Comparison of ENCODE assay signal across 13 mouse cellular contexts in the genomic region with DNA sequence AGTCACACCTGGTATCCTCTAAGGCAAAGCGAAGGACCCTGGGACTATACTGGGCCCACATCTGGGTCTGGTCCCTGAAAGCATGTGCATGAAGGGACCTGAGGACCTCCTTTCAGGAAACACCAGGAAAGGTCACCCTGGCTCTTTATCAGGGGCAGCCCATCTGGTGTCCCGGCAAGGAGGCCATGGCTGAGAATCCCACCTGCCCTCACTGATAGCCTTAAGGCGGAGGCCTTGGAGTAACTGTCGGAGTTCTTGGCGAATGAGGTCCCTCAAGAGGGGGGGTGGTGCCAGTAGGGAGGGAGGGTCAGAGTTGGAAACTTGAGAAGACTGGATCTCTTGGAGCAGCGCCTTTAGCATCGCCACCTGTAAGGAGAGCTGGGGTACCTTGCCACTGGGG. TPM values are rescaled to one million over a fixed set of nuclear protein-coding genes. Genes with fewer than 3 reads are reported as not detected.
A peak's percentile ranks its signal among the peaks of the same experiment; 100 is the strongest.
DNase-seq lines count a peak whose midpoint lies in the region; ATAC-seq and TF ChIP-seq lines count a peak whose summit lies in the region.
"Had no signal": no experiment of that assay in that cellular context is flagged by ENCODE, and none has a peak within 500 bp of the region (broad histone marks: within the 10 kb centered on the region; RNA-seq: fewer than 3 reads in every experiment).

No protein-coding gene starts in this region.

- H3K4me3 ChIP-seq in heart, embryonic 15.5 days = no peak overlapping the region
- H3K4me3 ChIP-seq in midbrain, embryonic 11.5 days (ENCODE audit: low read depth, low read length) = no peak overlapping the region
- no peak overlapping the region for H3K4me3 ChIP-seq in midbrain, embryonic 15.5 days
- H3K4me3 ChIP-seq in limb, embryonic 11.5 days (ENCODE audit: low read depth, low read length) = no peak overlapping the region
- H3K4me3 ChIP-seq in liver, postnatal 0 days (ENCODE audit: low read depth, low read length) = no peak overlapping the region

- no peak for ATAC-seq in heart, embryonic 15.5 days (replicated peaks; ENCODE audit: insufficient number of reproducible peaks, insufficient read depth, low FRiP score, low read depth)
- no peak for ATAC-seq in midbrain, embryonic 11.5 days (ENCODE audit: low FRiP score)
- no peak for ATAC-seq in midbrain, embryonic 15.5 days (replicated peaks)
- ATAC-seq in limb, embryonic 11.5 days (ENCODE audit: insufficient number of reproducible peaks, low FRiP score, low TSS enrichment, low read depth) = no peak
- 0 out of 2 replicates have a peak, but pooled peaks have one; percentile 7 for ATAC-seq in liver, postnatal 0 days

- peaks cover 14% of the 10 kb centered on the region for H3K4me1 ChIP-seq in heart, embryonic 15.5 days (replicated peaks)
- peaks cover 8% of the 10 kb centered on the region for H3K4me1 ChIP-seq in midbrain, embryonic 11.5 days (ENCODE audit: control insufficient read depth, insufficient read depth, low read length)
- peaks cover 13% of the 10 kb centered on the region for H3K4me1 ChIP-seq in midbrain, embryonic 15.5 days
- H3K4me1 ChIP-seq in limb, embryonic 11.5 days (ENCODE audit: control insufficient read depth, insufficient read depth, low read length) = 0 out of 2 replicates have a peak, but pooled peaks cover 8% of the 10 kb centered on the region
- peaks cover 6% of the 10 kb centered on the region for H3K4me1 ChIP-seq in liver, postnatal 0 days (ENCODE audit: insufficient read depth)

- 0 out of 2 replicates have a peak, but pooled peaks cover 7% of the 10 kb centered on the region for H3K36me3 ChIP-seq in heart, embryonic 15.5 days
- peaks cover 3% of the 10 kb centered on the region; the same call in 1 of the 2 replicates for H3K36me3 ChIP-seq in midbrain, embryonic 11.5 days (ENCODE audit: control insufficient read depth, insufficient read depth, low read length)
- peaks cover 15% of the 10 kb centered on the region for H3K36me3 ChIP-seq in midbrain, embryonic 15.5 days (replicated peaks)
- peaks cover 6% of the 10 kb centered on the region; the same call in 1 of the 2 replicates for H3K36me3 ChIP-seq in limb, embryonic 11.5 days (ENCODE audit: control insufficient read depth, insufficient read depth, low read length)
- H3K36me3 ChIP-seq in liver, postnatal 0 days (replicated peaks; ENCODE audit: insufficient read depth, low read length) = peaks cover 16% of the 10 kb centered on the region; the same call in 1 of the 2 replicates

- no peak overlapping the region for H3K9ac ChIP-seq in heart, embryonic 15.5 days
- H3K9ac ChIP-seq in midbrain, embryonic 11.5 days (ENCODE audit: low read length) = no peak overlapping the region
- H3K9ac ChIP-seq in midbrain, embryonic 15.5 days = no peak overlapping the region
- H3K9ac ChIP-seq in limb, embryonic 11.5 days (ENCODE audit: low read length) = no peak overlapping the region
- H3K9ac ChIP-seq in liver, postnatal 0 days (replicated peaks) = no peak overlapping the region

- no peak for TF ChIP-seq EP300 in liver, postnatal 0 days (IDR thresholded peaks at IDR 0.05; ENCODE audit: low read depth)

- H3K4me2 ChIP-seq in heart, embryonic 15.5 days = peak overlapping the region; percentile 63; the same call in 1 of the 2 replicates
- H3K4me2 ChIP-seq in midbrain, embryonic 11.5 days = no peak overlapping the region
- no peak overlapping the region for H3K4me2 ChIP-seq in midbrain, embryonic 15.5 days
- peak overlapping the region; percentile 36; the same call in 1 of the 2 replicates for H3K4me2 ChIP-seq in limb, embryonic 11.5 days (ENCODE audit: low read depth, severe bottlenecking)
- H3K4me2 ChIP-seq in liver, postnatal 0 days (ENCODE audit: low read depth, low read length) = no peak overlapping the region

- DNase-seq in heart, postnatal 14 days = no peak
- DNase-seq in midbrain, embryonic 11.5 days (ENCODE audit: low spot score, missing footprints) = peak; percentile 86
- no peak for DNase-seq in limb, embryonic 11.5 days (ENCODE audit: low spot score)
- DNase-seq in liver, postnatal 0 days = no peak
- DNase-seq in layer of hippocampus, adult 18-20 months (ENCODE audit: low spot score in 2 of 2) = no peak
- DNase-seq: cerebellum, adult 9-10 months; gastrocnemius, postnatal 14 days; heart, postnatal 36 days; layer of hippocampus, adult 9-11 months had no signal

- H3K27me3 ChIP-seq in heart, embryonic 15.5 days = peaks cover 9% of the 10 kb centered on the region
- H3K27me3 ChIP-seq in midbrain, embryonic 11.5 days (ENCODE audit: control insufficient read depth, insufficient read depth, low read length) = peaks cover 2% of the 10 kb centered on the region; the same call in 1 of the 2 replicates
- no peaks in the 10 kb centered on the region for H3K27me3 ChIP-seq in midbrain, embryonic 15.5 days (replicated peaks)
- H3K27me3 ChIP-seq in limb, embryonic 11.5 days (ENCODE audit: control insufficient read depth, insufficient read depth, low read length) = no peaks in the 10 kb centered on the region
- peaks cover 12% of the 10 kb centered on the region; the same call in 1 of the 2 replicates for H3K27me3 ChIP-seq in liver, postnatal 0 days (ENCODE audit: insufficient read depth, low read length)
- H3K27me3 ChIP-seq: limb, embryonic 13.5 days had no signal

- TF ChIP-seq CTCF in liver, postnatal 0 days (IDR thresholded peaks at IDR 0.05; ENCODE audit: low read depth) = no peak

- 57% methylated on average over 7 of the region's 7 CpGs for WGBS in heart, embryonic 15.5 days
- 69% methylated on average over 7 of the region's 7 CpGs for WGBS in midbrain, embryonic 11.5 days
- 70% methylated on average over 7 of the region's 7 CpGs for WGBS in midbrain, embryonic 15.5 days
- 41% methylated on average over 7 of the region's 7 CpGs for WGBS in limb, embryonic 11.5 days
- 53% methylated on average over 7 of the region's 7 CpGs for WGBS in liver, postnatal 0 days (ENCODE audit: insufficient replicate concordance)

- no peak overlapping the region for H3K27ac ChIP-seq in heart, embryonic 15.5 days
- no peak overlapping the region for H3K27ac ChIP-seq in midbrain, embryonic 11.5 days (ENCODE audit: low read depth, low read length)
- H3K27ac ChIP-seq in midbrain, embryonic 15.5 days = no peak overlapping the region
- H3K27ac ChIP-seq in limb, embryonic 11.5 days (replicated peaks; ENCODE audit: low read depth, low read length) = no peak overlapping the region
- H3K27ac ChIP-seq in liver, postnatal 0 days (ENCODE audit: low read depth) = no peak overlapping the region
- H3K27ac ChIP-seq: limb, embryonic 13.5 days had no signal

- H3K9me3 ChIP-seq in heart, embryonic 15.5 days (replicated peaks) = no peaks in the 10 kb centered on the region
- H3K9me3 ChIP-seq in midbrain, embryonic 11.5 days (ENCODE audit: control insufficient read depth, low read length) = no peaks in the 10 kb centered on the region
- H3K9me3 ChIP-seq in midbrain, embryonic 15.5 days = no peaks in the 10 kb centered on the region
- no peaks in the 10 kb centered on the region for H3K9me3 ChIP-seq in limb, embryonic 11.5 days (ENCODE audit: control insufficient read depth, low read length)
- no peaks in the 10 kb centered on the region for H3K9me3 ChIP-seq in liver, postnatal 0 days (ENCODE audit: low read length)
- H3K9me3 ChIP-seq: limb, embryonic 13.5 days had no signal

- intact Hi-C loops in heart, postnatal 14 days (cut with DNase I) = no loop called here

RNA-seq across cellular contexts. Expression of a gene that starts 0.6 kb away (rescaled TPM):
- 0.29 and 0.43 TPM in 2 replicates for polyA plus RNA-seq in heart, embryonic 15.5 days (2015; fragmentation: Nextera tagmentation; extraction: Ambion mirVana)
- under 1 TPM; 0.39 to 0.45 TPM for total RNA-seq in heart, postnatal 14 days (2021)
- 0.76 and 1.4 TPM in 2 replicates for polyA plus RNA-seq in midbrain, embryonic 11.5 days (2014; fragmentation: Nextera tagmentation; extraction: Ambion mirVana)
- polyA plus RNA-seq in midbrain, embryonic 15.5 days (2015; fragmentation: Nextera tagmentation; extraction: Ambion mirVana) = 2.7 and 3.2 TPM in 2 replicates
- 1.0 and 1.6 TPM in 2 replicates for polyA plus RNA-seq in limb, embryonic 11.5 days (2014; fragmentation: Nextera tagmentation; extraction: Ambion mirVana)
- 0.15 and 0.34 TPM in 2 replicates for polyA plus RNA-seq in liver, postnatal 0 days (2015; fragmentation: Nextera tagmentation; extraction: Ambion mirVana)
- total RNA-seq in layer of hippocampus, adult 18-20 months (2021) = under 1 TPM; 0.28 to 0.72 TPM
- total RNA-seq: megakaryocyte progenitor cell, adult 5-6 weeks had no signal

RNA-seq across cellular contexts. Expression of a gene that starts 11.5 kb away (rescaled TPM):
- 9.1 and 12.4 TPM in 2 replicates for polyA plus RNA-seq in heart, embryonic 15.5 days (2015; fragmentation: Nextera tagmentation; extraction: Ambion mirVana)
- 1 to 10 TPM; 7.5 to 8.0 TPM for total RNA-seq in heart, postnatal 14 days (2021)
- polyA plus RNA-seq in midbrain, embryonic 11.5 days (2014; fragmentation: Nextera tagmentation; extraction: Ambion mirVana) = 26.8 and 29.1 TPM in 2 replicates
- 65.4 and 67.7 TPM in 2 replicates for polyA plus RNA-seq in midbrain, embryonic 15.5 days (2015; fragmentation: Nextera tagmentation; extraction: Ambion mirVana)
- polyA plus RNA-seq in limb, embryonic 11.5 days (2014; fragmentation: Nextera tagmentation; extraction: Ambion mirVana) = 26.7 and 30.1 TPM in 2 replicates
- 0.63 and 0.67 TPM in 2 replicates for polyA plus RNA-seq in liver, postnatal 0 days (2015; fragmentation: Nextera tagmentation; extraction: Ambion mirVana)
- total RNA-seq in layer of hippocampus, adult 18-20 months (2021) = 10 to 100 TPM; 60.4 to 65.2 TPM

RNA-seq across cellular contexts. Expression of a gene that starts 15.3 kb away (rescaled TPM):
- 197 and 216 TPM in 2 replicates for polyA plus RNA-seq in heart, embryonic 15.5 days (2015; fragmentation: Nextera tagmentation; extraction: Ambion mirVana)
- total RNA-seq in heart, postnatal 14 days (2021) = 100 to 1,000 TPM; 128 to 129 TPM
- polyA plus RNA-seq in midbrain, embryonic 11.5 days (2014; fragmentation: Nextera tagmentation; extraction: Ambion mirVana) = 214 and 216 TPM in 2 replicates
- polyA plus RNA-seq in midbrain, embryonic 15.5 days (2015; fragmentation: Nextera tagmentation; extraction: Ambion mirVana) = 617 and 618 TPM in 2 replicates
- polyA plus RNA-seq in limb, embryonic 11.5 days (2014; fragmentation: Nextera tagmentation; extraction: Ambion mirVana) = 143 and 158 TPM in 2 replicates
- 149 and 164 TPM in 2 replicates for polyA plus RNA-seq in liver, postnatal 0 days (2015; fragmentation: Nextera tagmentation; extraction: Ambion mirVana)
- 100 to 1,000 TPM; 398 to 399 TPM for total RNA-seq in layer of hippocampus, adult 18-20 months (2021)

RNA-seq across cellular contexts. Expression of a gene that starts 20.0 kb away (rescaled TPM):
- polyA plus RNA-seq in heart, embryonic 15.5 days (2015; fragmentation: Nextera tagmentation; extraction: Ambion mirVana) = 9.5 and 11.5 TPM in 2 replicates
- 1 to 10 TPM; 2.7 to 2.9 TPM for total RNA-seq in heart, postnatal 14 days (2021)
- polyA plus RNA-seq in midbrain, embryonic 11.5 days (2014; fragmentation: Nextera tagmentation; extraction: Ambion mirVana) = 23.9 and 27.7 TPM in 2 replicates
- polyA plus RNA-seq in midbrain, embryonic 15.5 days (2015; fragmentation: Nextera tagmentation; extraction: Ambion mirVana) = 24.0 and 25.5 TPM in 2 replicates
- polyA plus RNA-seq in limb, embryonic 11.5 days (2014; fragmentation: Nextera tagmentation; extraction: Ambion mirVana) = 21.2 and 22.2 TPM in 2 replicates
- 3.5 and 4.5 TPM in 2 replicates for polyA plus RNA-seq in liver, postnatal 0 days (2015; fragmentation: Nextera tagmentation; extraction: Ambion mirVana)
- total RNA-seq in layer of hippocampus, adult 18-20 months (2021) = 10 to 100 TPM; 11.2 TPM

RNA-seq across cellular contexts. Expression of a gene that starts 37.5 kb away (rescaled TPM):
- 5.4 and 5.9 TPM in 2 replicates for polyA plus RNA-seq in heart, embryonic 15.5 days (2015; fragmentation: Nextera tagmentation; extraction: Ambion mirVana)
- 1 to 10 TPM; 2.6 to 4.1 TPM for total RNA-seq in heart, postnatal 14 days (2021)
- polyA plus RNA-seq in midbrain, embryonic 11.5 days (2014; fragmentation: Nextera tagmentation; extraction: Ambion mirVana) = 4.6 and 6.3 TPM in 2 replicates
- polyA plus RNA-seq in midbrain, embryonic 15.5 days (2015; fragmentation: Nextera tagmentation; extraction: Ambion mirVana) = 32.3 and 33.0 TPM in 2 replicates
- polyA plus RNA-seq in limb, embryonic 11.5 days (2014; fragmentation: Nextera tagmentation; extraction: Ambion mirVana) = 10.1 and 11.1 TPM in 2 replicates
- 16.0 and 19.5 TPM in 2 replicates for polyA plus RNA-seq in liver, postnatal 0 days (2015; fragmentation: Nextera tagmentation; extraction: Ambion mirVana)
- total RNA-seq in layer of hippocampus, adult 18-20 months (2021) = 10 to 100 TPM; 35.3 to 37.4 TPM

Comparison
In these comparisons a context has a peak if more than half of its experiments do, and no peak if none do; other contexts are left out.
1. H3K4me2 ChIP-seq: peak in heart, embryonic 15.5 days (single experiment) and limb, embryonic 11.5 days (single experiment); none in midbrain, embryonic 11.5 days (single experiment), midbrain, embryonic 15.5 days (single experiment) and liver, postnatal 0 days (single experiment).